Mouse (Mus musculus) limb, embryonic 11.5 days (tissue): ENCODE measurements around the gene Ankdd1a. TPM values are rescaled to one million over a fixed set of nuclear protein-coding genes. Genes with fewer than 3 reads are reported as not detected.

Experiments used
- ATAC-seq: fragments of 200-750 bp; cut with Nextera tagmentation; 2 replicates; pipeline ENCODE4 v1.8.0; 2017; ENCODE audit warnings: low read depth; ENCODE audit not compliant: insufficient number of reproducible peaks, low FRiP score, low TSS enrichment
- DNase-seq: peaks from one replicate; pipeline ENCODE4 v3.0.0-alpha.2; 2015; ENCODE audit warnings: low spot score
- H3K27ac ChIP-seq: fragments of 300-500 bp; sonication (generic); replicated peaks from 2 replicates; pipeline ENCODE4 v1.5.1; 2014; ENCODE audit warnings: low read depth, mild to moderate bottlenecking, low read length
- H3K27me3 ChIP-seq: fragments of 300-500 bp; sonication (generic); 2 replicates; pipeline ENCODE4 v1.6.1; 2014; ENCODE audit warnings: mild to moderate bottlenecking, low read length, mixed read lengths; ENCODE audit not compliant: control insufficient read depth, insufficient read depth
- H3K36me3 ChIP-seq: fragments of 300-500 bp; sonication (generic); 2 replicates; pipeline ENCODE4 v1.6.1; 2014; ENCODE audit warnings: mild to moderate bottlenecking, low read length, moderate library complexity, mixed read lengths; ENCODE audit not compliant: control insufficient read depth, insufficient read depth
- H3K4me1 ChIP-seq: fragments of 300-500 bp; sonication (generic); 2 replicates; pipeline ENCODE4 v1.6.1; 2014; ENCODE audit warnings: low read length, mixed read lengths; ENCODE audit not compliant: control insufficient read depth, insufficient read depth
- H3K4me2 ChIP-seq: fragments of 300-500 bp; sonication (generic); 2 replicates; pipeline ENCODE4 v1.6.1; 2014; ENCODE audit warnings: low read depth, mild to moderate bottlenecking, moderate library complexity; ENCODE audit not compliant: severe bottlenecking
- H3K4me3 ChIP-seq: fragments of 300-500 bp; sonication (generic); 2 replicates; pipeline ENCODE4 v1.5.1; 2014; ENCODE audit warnings: low read depth, low read length
- H3K9ac ChIP-seq: fragments of 300-500 bp; sonication (generic); 2 replicates; pipeline ENCODE4 v1.6.1; 2014; ENCODE audit warnings: mild to moderate bottlenecking, low read length
- H3K9me3 ChIP-seq: fragments of 300-500 bp; sonication (generic); 2 replicates; pipeline ENCODE4 v1.6.1; 2016; ENCODE audit warnings: low read length; ENCODE audit not compliant: control insufficient read depth
- WGBS: fragments of 180-500 bp; shearing (Covaris S2); extraction: QIAGEN DNeasy Blood & Tissue Kit; methylation state at CpG from one replicate; pipeline ENCODE4 v1.1.7; 2014; 5-methylcytosine and 5-hydroxymethylcytosine counted together
- polyA plus RNA-seq: library from polyadenylated mRNA; unstranded; fragments of >200 nt; fragmentation: Nextera tagmentation; extraction: Ambion mirVana; gene quantifications from 2 replicates; pipeline ENCODE4 v1.2.1, GENCODE M21; 2014

The Ankdd1a gene
- polyA plus RNA-seq, 1 experiment from 2014 or later = not detected

DNA sequence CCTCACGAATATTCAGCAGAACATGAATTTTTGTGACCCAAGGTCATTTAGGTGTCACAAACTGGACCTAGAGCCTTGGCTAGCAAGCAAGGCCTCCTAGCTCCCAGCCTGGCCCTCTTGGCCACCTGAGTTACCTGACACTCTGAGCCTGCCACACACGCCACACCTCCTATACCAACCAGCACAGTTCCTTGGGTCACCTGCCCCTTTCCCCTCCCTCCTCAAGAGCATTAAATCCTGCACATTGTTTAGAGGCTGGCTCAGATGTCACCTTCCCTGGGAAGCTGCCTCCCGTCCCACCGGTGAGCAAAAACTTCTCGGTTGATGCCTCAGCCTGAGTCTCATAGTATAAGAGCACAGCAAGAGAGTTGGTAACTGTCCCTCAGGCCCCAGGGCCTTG, 11.3 kb upstream of the Ankdd1a start:
- no peak overlapping the region for H3K4me2 ChIP-seq
- H3K27me3 ChIP-seq = no peaks in the 10 kb centered on the region
- no peaks in the 10 kb centered on the region for H3K4me1 ChIP-seq
- H3K9ac ChIP-seq = no peak overlapping the region
- DNase-seq (no peak), ATAC-seq (no peak)
- 79% methylated on average over 5 of the region's 5 CpGs for WGBS
- no peak overlapping the region for H3K4me3 ChIP-seq
- no peaks in the 10 kb centered on the region for H3K36me3 ChIP-seq
- no peaks in the 10 kb centered on the region for H3K9me3 ChIP-seq
- no peak overlapping the region for H3K27ac ChIP-seq

DNA sequence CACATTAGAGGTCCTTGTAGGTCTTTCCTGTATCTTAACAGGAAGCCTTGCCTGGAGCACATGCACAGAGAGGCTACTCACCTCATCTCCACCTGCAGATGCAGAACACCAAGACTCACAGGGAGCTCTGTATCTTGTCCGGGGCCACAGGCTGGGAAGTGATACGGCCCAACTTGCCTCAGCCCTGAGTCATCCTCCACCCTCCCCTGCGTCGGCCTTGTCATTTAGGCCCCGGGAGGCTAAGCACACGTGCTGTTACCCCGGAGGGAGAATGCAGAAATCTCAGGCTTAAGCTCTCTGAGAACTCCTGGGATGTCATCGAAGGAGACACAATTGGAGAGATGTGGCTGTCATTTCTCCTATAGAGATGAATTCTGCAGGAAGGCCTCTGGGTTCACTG, 9.7 kb upstream of the Ankdd1a start:
- H3K4me1 ChIP-seq = no peaks in the 10 kb centered on the region
- no peaks in the 10 kb centered on the region for H3K36me3 ChIP-seq
- no peak overlapping the region for H3K4me3 ChIP-seq
- no peaks in the 10 kb centered on the region for H3K27me3 ChIP-seq
- DNase-seq (no peak), ATAC-seq (no peak)
- H3K9ac ChIP-seq = no peak overlapping the region
- no peak overlapping the region for H3K27ac ChIP-seq
- no peak overlapping the region for H3K4me2 ChIP-seq
- WGBS = 60% methylated on average over 8 of the region's 8 CpGs
- no peaks in the 10 kb centered on the region for H3K9me3 ChIP-seq

DNA sequence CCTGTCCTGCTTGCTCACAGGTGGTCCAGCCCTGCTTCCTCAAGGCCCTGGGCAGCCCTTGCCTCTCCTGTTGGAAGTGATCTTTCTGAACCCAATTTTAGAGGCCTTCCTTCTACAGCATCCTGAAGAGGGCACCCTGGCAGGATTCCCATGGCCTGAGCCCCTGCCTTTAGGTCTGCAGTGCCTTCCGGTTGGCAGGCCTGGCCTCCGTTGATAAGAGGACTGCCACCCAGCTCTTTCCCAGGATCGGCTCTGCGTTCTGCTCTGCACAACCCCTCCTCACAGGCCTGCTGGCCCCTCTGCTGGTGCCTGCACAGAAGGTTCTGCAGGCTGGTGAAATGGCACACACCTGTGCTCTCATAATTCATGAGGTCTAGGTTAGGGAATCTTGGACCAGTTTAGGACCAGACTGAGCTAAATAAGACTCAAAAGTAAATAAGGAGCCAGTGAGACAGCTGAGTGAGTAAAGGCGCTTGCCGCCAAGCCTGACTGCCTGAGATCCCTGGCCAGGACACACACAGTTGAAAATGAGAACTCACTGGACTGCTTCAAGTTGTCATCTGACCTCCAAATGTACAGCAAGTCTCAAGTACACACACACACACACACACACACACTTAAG, 8.5 kb upstream of the Ankdd1a start:
- 80% methylated on average over 6 of the region's 6 CpGs for WGBS
- no peaks in the 10 kb centered on the region for H3K36me3 ChIP-seq
- no peak overlapping the region for H3K4me3 ChIP-seq
- no peak overlapping the region for H3K9ac ChIP-seq
- H3K4me1 ChIP-seq = no peaks in the 10 kb centered on the region
- ATAC-seq (no peak), DNase-seq (no peak)
- H3K27ac ChIP-seq = no peak overlapping the region
- no peaks in the 10 kb centered on the region for H3K9me3 ChIP-seq
- H3K4me2 ChIP-seq = no peak overlapping the region
- no peaks in the 10 kb centered on the region for H3K27me3 ChIP-seq

DNA sequence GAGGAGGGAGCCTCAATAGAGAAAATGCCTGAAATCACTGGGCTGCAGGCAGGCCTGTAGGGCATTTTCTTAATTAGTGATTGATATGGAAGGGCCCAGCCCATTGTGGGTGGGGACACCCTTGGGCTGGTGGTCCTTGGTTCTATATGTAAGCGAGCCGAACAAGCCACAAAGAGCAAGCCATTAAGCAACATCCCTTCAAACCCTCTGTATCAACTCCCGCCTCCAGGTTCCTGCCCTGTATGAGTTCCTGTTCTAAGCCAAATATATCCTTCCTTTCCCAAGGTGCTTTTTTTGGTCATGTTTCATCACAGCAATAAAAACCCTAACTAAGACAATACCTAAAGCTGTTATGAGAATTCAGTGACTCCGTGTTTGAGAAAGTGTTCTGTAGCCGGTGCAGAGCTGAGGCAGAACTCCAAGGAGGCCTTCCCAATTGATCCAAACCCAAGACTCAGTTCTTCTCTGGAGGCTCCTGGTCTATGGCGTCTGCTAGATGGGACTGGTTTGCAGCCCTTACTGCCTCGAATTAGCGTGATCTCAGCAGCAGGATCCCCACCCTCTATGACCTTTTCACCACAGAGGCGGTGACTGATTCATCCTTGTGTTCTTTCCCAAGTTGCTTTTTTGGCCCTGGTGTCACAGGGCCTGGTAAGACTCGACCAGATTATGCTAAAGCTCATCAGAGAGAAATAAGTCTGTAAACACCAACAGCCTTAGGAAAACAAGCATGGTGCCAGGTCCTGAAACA, 5.6 kb upstream of the Ankdd1a start:
- no peak overlapping the region for H3K4me3 ChIP-seq
- no peaks in the 10 kb centered on the region for H3K27me3 ChIP-seq
- H3K27ac ChIP-seq = no peak overlapping the region
- 82% methylated on average over 10 of the region's 10 CpGs for WGBS
- H3K9me3 ChIP-seq = no peaks in the 10 kb centered on the region
- peaks cover 2% of the 10 kb centered on the region; the same call in 1 of the 2 replicates for H3K4me1 ChIP-seq
- ATAC-seq (no peak), DNase-seq (no peak)
- H3K36me3 ChIP-seq = no peaks in the 10 kb centered on the region
- H3K4me2 ChIP-seq = no peak overlapping the region
- no peak overlapping the region for H3K9ac ChIP-seq

DNA sequence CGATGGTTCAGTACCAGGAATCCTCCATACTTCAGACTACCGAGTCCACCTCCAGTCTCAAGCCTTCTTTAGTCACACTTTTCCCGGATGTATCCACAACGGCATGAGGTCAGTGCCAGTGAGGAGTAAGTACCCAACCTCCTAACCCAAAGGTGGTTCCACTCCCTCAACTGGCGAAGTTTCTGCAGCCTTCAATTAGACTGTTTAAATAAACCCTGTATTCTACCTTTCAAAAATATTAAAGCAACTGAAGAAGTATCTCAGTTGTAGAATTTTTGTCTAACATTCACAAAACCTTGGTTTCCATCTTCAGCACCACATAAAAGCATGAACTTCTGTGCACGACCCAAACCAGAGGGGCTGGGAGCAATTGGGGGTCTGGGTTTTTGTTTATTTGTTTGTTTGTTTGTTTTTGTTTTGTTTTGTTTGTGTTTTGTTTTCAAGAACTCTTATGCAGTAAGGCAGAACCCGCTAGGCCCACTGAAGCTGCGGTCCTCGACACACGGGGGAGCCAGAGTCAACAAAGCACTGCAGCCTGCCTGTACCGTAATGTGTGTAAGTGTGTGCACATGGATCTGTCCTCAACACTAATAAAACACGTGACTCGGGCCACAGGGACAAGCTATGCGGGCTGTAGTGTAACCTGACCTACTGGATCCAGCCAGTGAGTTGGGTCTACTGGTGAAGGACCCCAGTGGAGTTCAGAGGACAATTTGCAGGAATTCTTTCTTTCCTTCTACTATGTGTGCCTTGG, 3.8 kb upstream of the Ankdd1a start:
- Histone ChIP-seq H3K27me3 (no peaks in the 10 kb centered on the region), H3K27ac (no peak overlapping the region), H3K9me3 (no peaks in the 10 kb centered on the region), H3K4me3 (no peak overlapping the region), H3K9ac (no peak overlapping the region), H3K4me1 (peaks cover 10% of the 10 kb centered on the region; the same call in 1 of the 2 replicates), H3K4me2 (peak overlapping the region; percentile 32; the same call in 1 of the 2 replicates), H3K36me3 (no peaks in the 10 kb centered on the region)
- DNase-seq = peak; percentile 89
- WGBS = 23% methylated on average over 14 of the region's 14 CpGs
- ATAC-seq = peak; percentile 85

DNA sequence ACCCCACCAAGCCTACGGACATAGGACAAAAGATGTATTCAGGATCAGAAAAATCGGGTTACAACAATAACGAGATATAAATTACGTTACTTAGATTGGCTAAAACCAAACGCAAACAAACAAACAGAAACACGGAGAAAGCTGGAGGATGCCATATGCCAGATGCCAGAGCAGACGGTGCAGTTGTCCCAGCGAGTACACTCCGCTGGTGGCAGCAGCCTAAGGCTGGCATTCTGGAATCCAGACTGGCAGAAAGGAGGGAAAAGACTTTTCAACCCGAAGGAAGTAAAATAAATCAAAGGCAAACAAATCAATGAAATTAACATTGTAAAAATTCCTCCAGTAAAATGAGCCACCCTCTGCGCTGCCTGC, 498 bp upstream of the Ankdd1a start:
- 15% methylated on average over 11 of the region's 11 CpGs for WGBS
- ATAC-seq (no peak), DNase-seq (no peak)
- Histone ChIP-seq H3K4me1 (peaks cover 10% of the 10 kb centered on the region; the same call in 1 of the 2 replicates), H3K36me3 (no peaks in the 10 kb centered on the region), H3K4me2 (peak overlapping the region; percentile 64), H3K9ac (no peak overlapping the region), H3K27me3 (no peaks in the 10 kb centered on the region), H3K27ac (no peak overlapping the region), H3K9me3 (no peaks in the 10 kb centered on the region), H3K4me3 (peak overlapping the region; percentile 15; the same call in 1 of the 2 replicates)

DNA sequence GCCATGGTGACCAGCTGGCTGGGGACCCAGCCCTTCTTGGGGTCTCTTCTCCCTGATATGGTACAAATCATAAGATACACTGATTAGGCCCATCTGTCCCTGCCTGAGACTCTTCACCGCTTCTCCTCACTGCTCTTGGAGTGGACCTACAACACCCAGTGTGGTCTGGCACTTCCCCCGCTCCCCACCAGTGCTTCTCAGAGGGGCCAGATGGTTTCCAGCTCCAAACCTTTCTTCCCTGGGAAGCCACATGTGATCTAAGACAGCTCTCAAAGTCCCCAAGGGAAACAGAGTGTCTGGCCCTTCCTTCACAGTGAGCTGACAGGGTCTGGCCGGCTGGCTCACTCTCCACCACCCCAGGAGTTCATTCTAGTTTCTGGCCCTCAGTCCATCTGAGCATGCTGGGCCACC, 5.1 kb downstream of the Ankdd1a start:
- DNase-seq = no peak
- Histone ChIP-seq H3K4me3 (no peak overlapping the region), H3K36me3 (no peaks in the 10 kb centered on the region), H3K4me2 (no peak overlapping the region), H3K9ac (no peak overlapping the region), H3K27ac (no peak overlapping the region), H3K9me3 (no peaks in the 10 kb centered on the region), H3K4me1 (0 out of 2 replicates have a peak, but pooled peaks cover under 1% of the 10 kb centered on the region), H3K27me3 (no peaks in the 10 kb centered on the region)
- WGBS = 47% methylated on average over 3 of the region's 3 CpGs
- no peak for ATAC-seq

DNA sequence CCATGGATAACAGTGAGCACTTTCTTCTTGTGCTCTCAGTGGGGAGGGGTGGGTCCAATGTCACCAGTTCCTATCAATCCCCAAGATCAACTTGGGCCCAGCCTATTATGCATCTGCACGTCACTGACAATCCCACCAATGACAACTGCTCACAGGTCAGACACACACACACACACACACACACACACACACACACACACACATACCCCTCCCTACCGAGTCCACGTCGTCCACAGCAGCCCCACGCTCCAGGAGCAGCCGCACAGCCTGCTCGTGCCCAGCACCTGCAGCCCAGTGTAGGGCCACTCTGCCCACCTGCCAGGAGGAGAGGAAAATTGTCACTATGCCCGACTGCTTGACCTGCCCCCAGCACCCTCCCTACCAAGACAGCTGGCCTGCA, 5.6 kb downstream of the Ankdd1a start:
- no peaks in the 10 kb centered on the region for H3K27me3 ChIP-seq
- no peak overlapping the region for H3K4me2 ChIP-seq
- ATAC-seq (no peak), DNase-seq (no peak)
- no peak overlapping the region for H3K9ac ChIP-seq
- H3K4me1 ChIP-seq = no peaks in the 10 kb centered on the region
- H3K4me3 ChIP-seq = no peak overlapping the region
- H3K9me3 ChIP-seq = no peaks in the 10 kb centered on the region
- no peak overlapping the region for H3K27ac ChIP-seq
- 76% methylated on average over 8 of the region's 8 CpGs for WGBS
- no peaks in the 10 kb centered on the region for H3K36me3 ChIP-seq
